In the genomic region with DNA sequence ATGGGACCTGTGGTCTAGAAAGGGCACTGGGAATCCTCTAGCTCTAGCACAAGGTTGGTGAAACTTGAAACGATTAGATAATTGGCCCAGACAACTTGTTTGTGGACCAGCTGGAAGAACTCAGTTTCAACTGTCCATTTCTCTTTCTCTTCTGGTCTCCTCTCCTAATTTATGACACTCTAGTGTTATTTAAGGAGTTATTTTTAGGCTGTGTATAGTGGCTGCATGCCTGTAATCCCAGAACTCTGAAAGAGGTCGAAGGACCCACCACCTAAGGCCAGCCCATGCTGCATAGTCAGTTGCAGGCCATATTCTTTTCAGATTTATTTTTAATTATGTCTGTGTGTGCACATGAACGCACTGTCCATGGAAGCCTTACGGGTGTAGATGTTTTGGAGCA, we compare ENCODE assay signal across 9 mouse cellular contexts. TPM values are rescaled to one million over a fixed set of nuclear protein-coding genes. Genes with fewer than 3 reads are reported as not detected.
DNase-seq lines count a peak whose midpoint lies in the region; ATAC-seq and TF ChIP-seq lines count a peak whose summit lies in the region.
"Had no signal": no experiment of that assay in that cellular context is flagged by ENCODE, and none has a peak within 500 bp of the region (broad histone marks: within the 10 kb centered on the region; RNA-seq: fewer than 3 reads in every experiment).

No protein-coding gene starts in this region.

- no peak for ATAC-seq in heart, embryonic 12.5 days (ENCODE audit: insufficient number of reproducible peaks, low FRiP score)
- ATAC-seq in forebrain, embryonic 16.5 days = no peak

- H3K36me3 ChIP-seq in heart, embryonic 12.5 days = peaks cover 8% of the 10 kb centered on the region
- H3K36me3 ChIP-seq in forebrain, embryonic 16.5 days (ENCODE audit: control insufficient read depth, insufficient read depth) = peaks cover 2% of the 10 kb centered on the region; the same call in 1 of the 2 replicates
- peaks cover 28% of the 10 kb centered on the region for H3K36me3 ChIP-seq in limb, embryonic 10.5 days
- peaks cover 7% of the 10 kb centered on the region for H3K36me3 ChIP-seq in myocyte (ENCODE audit: control insufficient read depth, insufficient read depth)

- peaks cover 25% of the 10 kb centered on the region for H3K4me1 ChIP-seq in heart, embryonic 12.5 days (replicated peaks)
- peaks cover 20% of the 10 kb centered on the region for H3K4me1 ChIP-seq in forebrain, embryonic 16.5 days (replicated peaks; ENCODE audit: control insufficient read depth, insufficient read depth, low read length)
- peaks cover 24% of the 10 kb centered on the region for H3K4me1 ChIP-seq in limb, embryonic 10.5 days

- peak overlapping the region; percentile 97; the same call in 1 of the 2 replicates for H3K9ac ChIP-seq in heart, embryonic 12.5 days
- H3K9ac ChIP-seq in forebrain, embryonic 16.5 days (replicated peaks; ENCODE audit: low read depth, low read length) = no peak overlapping the region

- H3K9me3 ChIP-seq in heart, embryonic 12.5 days (replicated peaks) = no peaks in the 10 kb centered on the region
- no peaks in the 10 kb centered on the region for H3K9me3 ChIP-seq in forebrain, embryonic 16.5 days (ENCODE audit: control insufficient read depth, low read length)
- no peaks in the 10 kb centered on the region; the same call in 1 of the 2 replicates for H3K9me3 ChIP-seq in limb, embryonic 10.5 days (replicated peaks)

- H3ac ChIP-seq in myocyte (ENCODE audit: control insufficient read depth, insufficient read length) = no peak overlapping the region

- peak overlapping the region; percentile 85 for H3K4me3 ChIP-seq in heart, embryonic 12.5 days
- H3K4me3 ChIP-seq in forebrain, embryonic 16.5 days (replicated peaks; ENCODE audit: low read length) = no peak overlapping the region
- H3K4me3 ChIP-seq in limb, embryonic 10.5 days = peak overlapping the region; percentile 96
- H3K4me3 ChIP-seq in myocyte = peak overlapping the region; percentile 90

- peak overlapping the region; percentile 46; the same call in 1 of the 2 replicates for H3K27ac ChIP-seq in heart, embryonic 12.5 days (ENCODE audit: poor library complexity, severe bottlenecking)
- no peak overlapping the region for H3K27ac ChIP-seq in forebrain, embryonic 16.5 days (ENCODE audit: low read length)
- no peak overlapping the region for H3K27ac ChIP-seq in limb, embryonic 10.5 days

- TF ChIP-seq POLR2A in myocyte (IDR thresholded peaks at IDR 0.05; ENCODE audit: insufficient read length, low read depth) = no peak

- 86% methylated on average over 4 of the region's 4 CpGs for whole genome bisulfite sequencing in heart, embryonic 12.5 days
- WGBS in forebrain, embryonic 16.5 days = 87% methylated on average over 4 of the region's 4 CpGs
- 91% methylated on average over 4 of the region's 4 CpGs for WGBS in limb, embryonic 10.5 days

- no peaks in the 10 kb centered on the region for H3K27me3 ChIP-seq in heart, embryonic 12.5 days (replicated peaks)
- no peaks in the 10 kb centered on the region for H3K27me3 ChIP-seq in forebrain, embryonic 16.5 days (replicated peaks; ENCODE audit: control insufficient read depth, insufficient read depth, low read length)
- H3K27me3 ChIP-seq in limb, embryonic 10.5 days (ENCODE audit: low read depth, poor library complexity, severe bottlenecking) = no peaks in the 10 kb centered on the region
- no peaks in the 10 kb centered on the region for H3K27me3 ChIP-seq in myocyte (ENCODE audit: control insufficient read depth, insufficient read depth, insufficient read length)

- peaks cover 25% of the 10 kb centered on the region for H3K79me2 ChIP-seq in myocyte (ENCODE audit: control insufficient read depth, insufficient read depth)

- H3K4me2 ChIP-seq in heart, embryonic 12.5 days = peak overlapping the region; percentile 87
- peak overlapping the region; percentile 69 for H3K4me2 ChIP-seq in forebrain, embryonic 16.5 days (ENCODE audit: low read length)
- peak overlapping the region; percentile 84 for H3K4me2 ChIP-seq in myocyte (ENCODE audit: low read depth)

- no peak for DNase-seq in heart, postnatal 4 days
- no peak for DNase-seq in limb, embryonic 10.5 days (ENCODE audit: low spot score)
- DNase-seq in embryo, embryonic 11 days = no peak
- DNase-seq in right cerebral cortex, postnatal 10 days (ENCODE audit: low spot score in 2 of 2) = no peak
- no peak for DNase-seq in cerebellum, adult 9-11 months

TF ChIP-seq in myocyte, 11 proteins besides CTCF, POLR2A, EP300 and RAD21:
- TF ChIP-seq USF1 (IDR thresholded peaks at IDR 0.05; ENCODE audit: low read depth) = no peak
- TF ChIP-seq POLR2AphosphoS2 (IDR thresholded peaks at IDR 0.05; ENCODE audit: insufficient read length, low read depth) = no peak
- no peak for TF ChIP-seq MYOD1 (IDR thresholded peaks at IDR 0.05; ENCODE audit: control insufficient read depth in 1 of 3, insufficient read length in 2 of 3, low read depth in 2 of 3)
- no peak for TF ChIP-seq CEBPB (IDR thresholded peaks at IDR 0.05; ENCODE audit: insufficient read depth, poor library complexity, severe bottlenecking)
- no peak for TF ChIP-seq REST (IDR thresholded peaks at IDR 0.05; ENCODE audit: insufficient read depth, insufficient read length)
- no peak for TF ChIP-seq MYOG (IDR thresholded peaks at IDR 0.05; ENCODE audit: control insufficient read depth in 1 of 3, insufficient read depth in 1 of 3, insufficient read length in 2 of 3, low read depth in 2 of 3)
- TF ChIP-seq E2F4 (IDR thresholded peaks at IDR 0.05; ENCODE audit: insufficient read depth) = no peak
- no peak for TF ChIP-seq TCF12 (IDR thresholded peaks at IDR 0.05; ENCODE audit: insufficient read depth, poor library complexity, severe bottlenecking)
- TF ChIP-seq MAX (IDR thresholded peaks at IDR 0.05; ENCODE audit: low read depth) = no peak
- no peak for TF ChIP-seq TCF3 (IDR thresholded peaks at IDR 0.05; ENCODE audit: insufficient read length, low read depth)

RNA-seq across cellular contexts. Expression of a gene that starts 0.9 kb away (rescaled TPM):
- 20.7 and 21.0 TPM in 2 replicates for polyA plus RNA-seq in heart, embryonic 12.5 days (2016; fragmentation: Nextera tagmentation; extraction: Ambion mirVana)
- total RNA-seq in heart, postnatal 4 days (2021) = 10 to 100 TPM; 51.2 to 52.0 TPM
- 17.7 and 20.9 TPM in 2 replicates for polyA plus RNA-seq in forebrain, embryonic 16.5 days (2015; fragmentation: Nextera tagmentation; extraction: Ambion mirVana)
- 21.4 and 23.0 TPM in 2 replicates for polyA plus RNA-seq in limb, embryonic 10.5 days (2016; fragmentation: Nextera tagmentation; extraction: Ambion mirVana)
- 26.8 TPM for polyA plus RNA-seq in myocyte (2012; fragmentation: generic; extraction: Trizol)

RNA-seq across cellular contexts. Expression of a gene that starts 32.8 kb away (rescaled TPM):
- polyA plus RNA-seq in heart, embryonic 12.5 days (2016; fragmentation: Nextera tagmentation; extraction: Ambion mirVana) = not detected in 2 replicates
- not detected for total RNA-seq in heart, postnatal 4 days (2021)
- polyA plus RNA-seq in forebrain, embryonic 16.5 days (2015; fragmentation: Nextera tagmentation; extraction: Ambion mirVana) = not detected in 2 replicates
- not detected in 2 replicates for polyA plus RNA-seq in limb, embryonic 10.5 days (2016; fragmentation: Nextera tagmentation; extraction: Ambion mirVana)
- polyA plus RNA-seq in myocyte (2012; fragmentation: generic; extraction: Trizol) = not detected
- total RNA-seq: layer of hippocampus, adult 8-10 months had no signal

RNA-seq across cellular contexts. Expression of a gene that starts 53.3 kb away (rescaled TPM):
- 28.6 and 30.0 TPM in 2 replicates for polyA plus RNA-seq in heart, embryonic 12.5 days (2016; fragmentation: Nextera tagmentation; extraction: Ambion mirVana)
- 10 to 100 TPM; 16.2 TPM for total RNA-seq in heart, postnatal 4 days (2021)
- 30.0 and 30.7 TPM in 2 replicates for polyA plus RNA-seq in forebrain, embryonic 16.5 days (2015; fragmentation: Nextera tagmentation; extraction: Ambion mirVana)
- polyA plus RNA-seq in limb, embryonic 10.5 days (2016; fragmentation: Nextera tagmentation; extraction: Ambion mirVana) = 59.2 and 68.3 TPM in 2 replicates
- 15.5 TPM for polyA plus RNA-seq in myocyte (2012; fragmentation: generic; extraction: Trizol)
